Mouse (Mus musculus): ENCODE measurements around the gene Enthd1. TPM values are rescaled to one million over a fixed set of nuclear protein-coding genes. Genes with fewer than 3 reads are reported as not detected.
A peak's percentile ranks its signal among the peaks of the same experiment; 100 is the strongest.

Enthd1 gene
- not detected in 2 replicates for polyA plus RNA-seq (2015; fragmentation: Nextera tagmentation; extraction: Ambion mirVana)

- no peaks in the 10 kb centered on the region for H3K9me3 ChIP-seq
- H3K27me3 ChIP-seq: no peaks in the 10 kb centered on the region
- H3K4me3 ChIP-seq: no peak within 1 kb of the TSS
- H3K9ac ChIP-seq: no peak within 1 kb of the TSS
- WGBS: 73% methylated on average over 19 of the region's 19 CpGs
- no peak for ATAC-seq (ENCODE audit: low FRiP score)
- H3K4me2 ChIP-seq: no peak within 1 kb of the TSS
- H3K36me3 ChIP-seq: no peaks in the 10 kb centered on the region
- no peaks in the 10 kb centered on the region for H3K4me1 ChIP-seq (replicated peaks)
- no peak within 1 kb of the TSS for H3K27ac ChIP-seq
Observed at GRCm38 (mm10) chr15:80565106-80565665, at the start of gene Enthd1. Enthd1 (minus strand) TSS chr15:80565156.

GRCm38 (mm10) chr15:80613904-80614303 lies 48.9 kb upstream of the Enthd1 start:
- ATAC-seq (ENCODE audit: low FRiP score): no peak
- H3K4me1 ChIP-seq (replicated peaks): peaks cover 30% of the 10 kb centered on the region
- no peak overlapping the region for H3K4me3 ChIP-seq
- H3K4me2 ChIP-seq: peak overlapping the region; percentile 34; the same call in 1 of the 2 replicates
- peak overlapping the region; percentile 19; the same call in 1 of the 2 replicates for H3K9ac ChIP-seq
- 0 out of 2 replicates have a peak, but pooled peaks cover 3% of the 10 kb centered on the region for H3K27me3 ChIP-seq
- H3K9me3 ChIP-seq: no peaks in the 10 kb centered on the region
- 61% methylated on average over 5 of the region's 5 CpGs for WGBS
- no peaks in the 10 kb centered on the region for H3K36me3 ChIP-seq
- H3K27ac ChIP-seq: peak overlapping the region; percentile 40; the same call in 1 of the 2 replicates

- Histone ChIP-seq H3K36me3 (no peaks in the 10 kb centered on the region), H3K9ac (no peak overlapping the region), H3K27ac (no peak overlapping the region), H3K27me3 (no peaks in the 10 kb centered on the region), H3K9me3 (no peaks in the 10 kb centered on the region), H3K4me3 (no peak overlapping the region), H3K4me2 (no peak overlapping the region), H3K4me1 (replicated peaks) (peaks cover 27% of the 10 kb centered on the region)
- no peak for ATAC-seq (ENCODE audit: low FRiP score)
- WGBS: 79% methylated on average over 5 of the region's 5 CpGs
Observed at GRCm38 (mm10) chr15:80611478-80611877, 46.5 kb upstream of the Enthd1 start.

DNA sequence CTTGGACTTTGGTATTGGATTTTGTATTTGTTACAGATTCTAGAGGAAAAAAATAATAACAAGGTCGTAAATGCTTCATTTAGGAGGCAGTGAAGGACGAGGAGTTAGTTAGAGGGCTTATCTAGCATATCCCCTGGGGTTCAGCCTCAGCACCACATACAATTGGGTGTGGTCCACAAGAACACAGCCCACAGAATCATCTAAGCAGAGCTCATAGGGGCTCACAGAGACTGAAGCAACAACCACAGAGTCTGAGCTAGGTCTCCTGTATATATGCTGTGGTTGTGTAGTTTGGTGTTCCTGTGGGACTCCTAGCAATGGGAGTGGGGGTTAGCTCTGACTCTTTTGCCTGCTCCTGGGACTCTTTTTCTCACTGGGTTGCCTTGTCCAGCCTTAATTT lies 45.4 kb upstream of the Enthd1 start:
- Histone ChIP-seq H3K27me3 (no peaks in the 10 kb centered on the region), H3K4me3 (no peak overlapping the region), H3K27ac (no peak overlapping the region), H3K4me2 (no peak overlapping the region), H3K9me3 (no peaks in the 10 kb centered on the region), H3K9ac (no peak overlapping the region), H3K36me3 (no peaks in the 10 kb centered on the region), H3K4me1 (replicated peaks) (peaks cover 16% of the 10 kb centered on the region)
- WGBS: 72% methylated on average over 2 of the region's 2 CpGs
- ATAC-seq (ENCODE audit: low FRiP score): no peak

- Histone ChIP-seq H3K27ac (no peak overlapping the region), H3K4me2 (no peak overlapping the region)
- 71% methylated on average over 3 of the region's 3 CpGs for WGBS
Observed at GRCm38 (mm10) chr15:80607970-80608369, 43.0 kb upstream of the Enthd1 start.

DNA sequence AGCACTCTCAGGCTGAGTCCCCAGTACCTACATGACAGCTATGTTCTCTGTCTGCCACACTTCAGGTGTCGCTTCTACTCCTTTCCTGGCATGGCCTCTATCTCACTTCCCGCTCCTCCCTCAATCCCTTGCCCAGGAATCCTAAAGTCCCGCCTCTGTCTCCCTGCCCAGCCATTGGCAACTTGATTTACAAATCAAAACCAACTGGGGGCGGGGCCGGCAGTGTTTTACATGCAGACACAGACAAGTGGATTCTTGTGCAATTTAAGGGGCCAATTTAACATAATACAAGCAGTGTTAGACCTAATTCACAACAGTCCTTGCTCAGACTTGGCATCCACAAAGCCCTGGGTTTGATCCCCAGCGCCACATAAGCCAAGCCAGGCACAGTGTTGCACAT lies 39.1 kb upstream of the Enthd1 start:
- no peak overlapping the region for H3K9ac ChIP-seq
- H3K27me3 ChIP-seq: no peaks in the 10 kb centered on the region
- no peak overlapping the region for H3K4me2 ChIP-seq
- H3K9me3 ChIP-seq: no peaks in the 10 kb centered on the region
- no peak overlapping the region for H3K4me3 ChIP-seq
- H3K27ac ChIP-seq: no peak overlapping the region
- no peaks in the 10 kb centered on the region for H3K36me3 ChIP-seq
- ATAC-seq (ENCODE audit: low FRiP score): no peak
- H3K4me1 ChIP-seq (replicated peaks): peaks cover 19% of the 10 kb centered on the region
- WGBS: 86% methylated on average over 6 of the region's 6 CpGs

More at GRCm38 (mm10) chr15:80607970-80608369, 43.0 kb upstream of the Enthd1 start:
- no peak for ATAC-seq (ENCODE audit: low FRiP score)
- no peaks in the 10 kb centered on the region for H3K36me3 ChIP-seq
- H3K9me3 ChIP-seq: no peaks in the 10 kb centered on the region
- H3K4me1 ChIP-seq (replicated peaks): peaks cover 3% of the 10 kb centered on the region
- no peak overlapping the region for H3K9ac ChIP-seq
- H3K4me3 ChIP-seq: no peak overlapping the region
- no peaks in the 10 kb centered on the region for H3K27me3 ChIP-seq

GRCm38 (mm10) chr15:80602487-80602886 lies 37.5 kb upstream of the Enthd1 start:
- Histone ChIP-seq H3K27me3 (no peaks in the 10 kb centered on the region), H3K4me2 (no peak overlapping the region), H3K9me3 (no peaks in the 10 kb centered on the region), H3K4me3 (no peak overlapping the region), H3K9ac (no peak overlapping the region), H3K36me3 (no peaks in the 10 kb centered on the region), H3K4me1 (replicated peaks) (peaks cover 25% of the 10 kb centered on the region), H3K27ac (no peak overlapping the region)
- 62% methylated on average over 7 of the region's 7 CpGs for WGBS
- no peak for ATAC-seq (ENCODE audit: low FRiP score)

- no peak overlapping the region for H3K27ac ChIP-seq
Observed at GRCm38 (mm10) chr15:80601456-80601855, 36.5 kb upstream of the Enthd1 start.

GRCm38 (mm10) chr15:80599843-80600242 lies 34.9 kb upstream of the Enthd1 start:
- no peak for ATAC-seq (ENCODE audit: low FRiP score)
- H3K9me3 ChIP-seq: no peaks in the 10 kb centered on the region

More at GRCm38 (mm10) chr15:80601456-80601855, 36.5 kb upstream of the Enthd1 start:
- Histone ChIP-seq H3K4me3 (no peak overlapping the region), H3K36me3 (no peaks in the 10 kb centered on the region), H3K4me1 (replicated peaks) (peaks cover 25% of the 10 kb centered on the region), H3K4me2 (no peak overlapping the region), H3K27me3 (no peaks in the 10 kb centered on the region), H3K9me3 (no peaks in the 10 kb centered on the region), H3K9ac (no peak overlapping the region)
- 34% methylated on average over 7 of the region's 7 CpGs for WGBS
- no peak for ATAC-seq (ENCODE audit: low FRiP score)

GRCm38 (mm10) chr15:80599213-80599750 lies 34.3 kb upstream of the Enthd1 start:
- no peak for ATAC-seq (ENCODE audit: low FRiP score)
- H3K4me3 ChIP-seq: no peak overlapping the region
- no peaks in the 10 kb centered on the region for H3K36me3 ChIP-seq
- H3K4me2 ChIP-seq: no peak overlapping the region
- no peak overlapping the region for H3K27ac ChIP-seq
- no peaks in the 10 kb centered on the region for H3K9me3 ChIP-seq
- no peak overlapping the region for H3K9ac ChIP-seq
- no peaks in the 10 kb centered on the region for H3K27me3 ChIP-seq
- H3K4me1 ChIP-seq (replicated peaks): peaks cover 30% of the 10 kb centered on the region
- 50% methylated on average over 16 of the region's 16 CpGs for WGBS

More at GRCm38 (mm10) chr15:80599843-80600242, 34.9 kb upstream of the Enthd1 start:
- no peaks in the 10 kb centered on the region for H3K36me3 ChIP-seq
- no peak overlapping the region for H3K27ac ChIP-seq
- H3K4me3 ChIP-seq: no peak overlapping the region
- H3K9ac ChIP-seq: no peak overlapping the region
- H3K4me1 ChIP-seq (replicated peaks): peaks cover 30% of the 10 kb centered on the region
- 88% methylated on average over 4 of the region's 4 CpGs for WGBS
- no peak overlapping the region for H3K4me2 ChIP-seq
- no peaks in the 10 kb centered on the region for H3K27me3 ChIP-seq

- Histone ChIP-seq H3K4me3 (no peak overlapping the region), H3K36me3 (no peaks in the 10 kb centered on the region), H3K27me3 (no peaks in the 10 kb centered on the region), H3K4me1 (replicated peaks) (peaks cover 30% of the 10 kb centered on the region), H3K9ac (no peak overlapping the region), H3K27ac (no peak overlapping the region), H3K4me2 (no peak overlapping the region), H3K9me3 (no peaks in the 10 kb centered on the region)
- ATAC-seq (ENCODE audit: low FRiP score): no peak
- WGBS: 77% methylated on average over 12 of the region's 12 CpGs
Observed at GRCm38 (mm10) chr15:80598750-80599149, 33.8 kb upstream of the Enthd1 start.

- WGBS: 72% methylated on average over 5 of the region's 5 CpGs
- Histone ChIP-seq H3K4me1 (replicated peaks) (peaks cover 9% of the 10 kb centered on the region; the same call in 1 of the 2 replicates), H3K27me3 (no peaks in the 10 kb centered on the region), H3K9me3 (no peaks in the 10 kb centered on the region), H3K36me3 (no peaks in the 10 kb centered on the region), H3K4me3 (no peak overlapping the region), H3K9ac (no peak overlapping the region), H3K27ac (no peak overlapping the region), H3K4me2 (no peak overlapping the region)
- no peak for ATAC-seq (ENCODE audit: low FRiP score)
Observed at GRCm38 (mm10) chr15:80593877-80594276, 28.9 kb upstream of the Enthd1 start.

- H3K36me3 ChIP-seq: no peaks in the 10 kb centered on the region
- no peak overlapping the region for H3K4me3 ChIP-seq
- H3K9ac ChIP-seq: no peak overlapping the region
Observed at GRCm38 (mm10) chr15:80592737-80593136, 27.8 kb upstream of the Enthd1 start.

More at GRCm38 (mm10) chr15:80592737-80593136, 27.8 kb upstream of the Enthd1 start:
- no peaks in the 10 kb centered on the region for H3K27me3 ChIP-seq
- 86% methylated on average over 6 of the region's 6 CpGs for WGBS
- H3K27ac ChIP-seq: no peak overlapping the region
- H3K4me1 ChIP-seq (replicated peaks): 0 out of 2 replicates have a peak, but pooled peaks cover 5% of the 10 kb centered on the region
- no peak for ATAC-seq (ENCODE audit: low FRiP score)
- no peak overlapping the region for H3K4me2 ChIP-seq
- no peaks in the 10 kb centered on the region for H3K9me3 ChIP-seq

Data from hindbrain, embryonic 13.5 days (tissue).